Mouse (Mus musculus) heart, postnatal 0 days (tissue): ENCODE data around the gene Ssh2. TPM values are rescaled to one million over a fixed set of nuclear protein-coding genes. Genes with fewer than 3 reads are reported as not detected.
A peak's percentile ranks its signal among the peaks of the same experiment; 100 is the strongest.

Experiments
- ATAC-seq: fragments of 200-750 bp; cut with Nextera tagmentation; 2 replicates; pipeline ENCODE4 v1.8.0; 2017; ENCODE audit warnings: low read depth, moderate number of reproducible peaks, moderate library complexity; ENCODE audit not compliant: insufficient read depth
- DNase-seq: peaks from one replicate; pipeline ENCODE4 v3.0.0-alpha.2; 2016; ENCODE audit warnings: low spot score
- H3K27ac ChIP-seq: fragments of 300-500 bp; sonication (generic); 2 replicates; pipeline ENCODE4 v1.5.1; 2014; ENCODE audit warnings: low read depth, mild to moderate bottlenecking
- H3K27me3 ChIP-seq: fragments of 300-500 bp; sonication (generic); 2 replicates; pipeline ENCODE4 v1.6.1; 2014; ENCODE audit warnings: low read length, mixed read lengths; ENCODE audit not compliant: control insufficient read depth, insufficient read depth
- H3K36me3 ChIP-seq: fragments of 300-500 bp; sonication (generic); replicated peaks from 2 replicates; pipeline ENCODE4 v1.6.1; 2014; ENCODE audit warnings: low read length, mixed read lengths; ENCODE audit not compliant: control insufficient read depth, insufficient read depth
- H3K4me1 ChIP-seq: fragments of 300-500 bp; sonication (generic); 2 replicates; pipeline ENCODE4 v1.6.1; 2014; ENCODE audit warnings: antibody characterized with exemption; ENCODE audit not compliant: control insufficient read depth, insufficient read depth
- H3K4me2 ChIP-seq: fragments of 300-500 bp; sonication (generic); 2 replicates; pipeline ENCODE4 v1.6.1; 2014; ENCODE audit warnings: low read depth, mild to moderate bottlenecking, low read length, moderate library complexity
- H3K4me3 ChIP-seq: fragments of 300-500 bp; sonication (generic); 2 replicates; pipeline ENCODE4 v1.5.1; 2014; ENCODE audit warnings: low read depth, low read length
- H3K9ac ChIP-seq: fragments of 300-500 bp; sonication (generic); replicated peaks from 2 replicates; pipeline ENCODE4 v1.6.1; 2014; ENCODE audit warnings: low read depth, low read length, mixed read lengths
- H3K9me3 ChIP-seq: fragments of 300-500 bp; sonication (generic); replicated peaks from 2 replicates; pipeline ENCODE4 v1.6.1; 2016; ENCODE audit warnings: low read length; ENCODE audit not compliant: control insufficient read depth
- CTCF ChIP-seq: IDR thresholded peaks from 2 replicates; pipeline ENCODE4 v1.5.1; 2016; ENCODE audit warnings: antibody characterized with exemption, control low read depth, low read depth
- EP300 ChIP-seq: IDR thresholded peaks from 2 replicates; pipeline ENCODE4 v1.6.1; 2016; ENCODE audit warnings: antibody characterized with exemption, low read depth
- WGBS: fragments of 180-500 bp; shearing (Covaris S2); extraction: QIAGEN DNeasy Blood & Tissue Kit; methylation state at CpG from one replicate; pipeline ENCODE4 v1.1.7; 2014; 5-methylcytosine and 5-hydroxymethylcytosine counted together
- polyA plus RNA-seq: library from polyadenylated mRNA; unstranded; fragments of >200 nt; fragmentation: Nextera tagmentation; extraction: Ambion mirVana; gene quantifications from 2 replicates; pipeline ENCODE4 v1.2.1, GENCODE M21; 2015
- total RNA-seq: library from RNA; depleted of rRNA; stranded (reverse); fragments of >200 nt; gene quantifications from 2 replicates; pipeline ENCODE4 v1.2.3, GENCODE M21; 2014; ENCODE audit warnings: low replicate concordance

Ssh2 gene
- total and polyA plus RNA-seq, 2 experiments from 2014 or later: 21.0 to 60.6 TPM

GRCm38 (mm10) chr11:77501392-77501791 lies 285.3 kb downstream of the Ssh2 start:
- WGBS: 19% methylated on average over 5 of the region's 5 CpGs
- H3K9ac ChIP-seq: no peak overlapping the region
- peaks cover 21% of the 10 kb centered on the region for H3K4me1 ChIP-seq
- no peak overlapping the region for H3K4me3 ChIP-seq
- TF ChIP-seq CTCF (peak; percentile 86), EP300 (no peak)
- no peak overlapping the region for H3K4me2 ChIP-seq
- no peak overlapping the region for H3K27ac ChIP-seq
- DNase-seq (peak; percentile 63), ATAC-seq (peak; percentile 20; the same call in 1 of the 2 replicates)
- H3K36me3 ChIP-seq: peaks cover 65% of the 10 kb centered on the region
- no peaks in the 10 kb centered on the region for H3K27me3 ChIP-seq
- no peaks in the 10 kb centered on the region for H3K9me3 ChIP-seq

- no peak overlapping the region for H3K27ac ChIP-seq
- ATAC-seq: no peak
- H3K36me3 ChIP-seq: peaks cover 71% of the 10 kb centered on the region
- TF ChIP-seq EP300 (no peak), CTCF (no peak)
- H3K9ac ChIP-seq: no peak overlapping the region
- H3K9me3 ChIP-seq: no peaks in the 10 kb centered on the region
- H3K27me3 ChIP-seq: no peaks in the 10 kb centered on the region
- WGBS: 88% methylated on average over 4 of the region's 4 CpGs
- no peak overlapping the region for H3K4me2 ChIP-seq
- no peak for DNase-seq
- peaks cover 20% of the 10 kb centered on the region for H3K4me1 ChIP-seq
- H3K4me3 ChIP-seq: no peak overlapping the region
Observed at GRCm38 (mm10) chr11:77501971-77502370, 285.9 kb downstream of the Ssh2 start.

- no peak overlapping the region for H3K9ac ChIP-seq
- H3K27ac ChIP-seq: no peak overlapping the region
- TF ChIP-seq EP300 (no peak), CTCF (no peak)
- no peak overlapping the region for H3K4me2 ChIP-seq
- H3K9me3 ChIP-seq: no peaks in the 10 kb centered on the region
- 67% methylated on average over 6 of the region's 6 CpGs for WGBS
- ATAC-seq (no peak), DNase-seq (no peak)
- H3K27me3 ChIP-seq: no peaks in the 10 kb centered on the region
- H3K4me1 ChIP-seq: peaks cover 14% of the 10 kb centered on the region
- peaks cover 75% of the 10 kb centered on the region for H3K36me3 ChIP-seq
- H3K4me3 ChIP-seq: no peak overlapping the region
Observed at GRCm38 (mm10) chr11:77502481-77502880, 286.4 kb downstream of the Ssh2 start.

- ATAC-seq (0 out of 2 replicates have a peak, but pooled peaks have one; percentile 18), DNase-seq (no peak)
- Histone ChIP-seq H3K27ac (no peak overlapping the region), H3K27me3 (no peaks in the 10 kb centered on the region), H3K36me3 (peaks cover 75% of the 10 kb centered on the region), H3K9ac (no peak overlapping the region), H3K4me3 (no peak overlapping the region), H3K9me3 (no peaks in the 10 kb centered on the region), H3K4me2 (no peak overlapping the region), H3K4me1 (peaks cover 7% of the 10 kb centered on the region)
- WGBS: 59% methylated on average over 3 of the region's 3 CpGs
- TF ChIP-seq CTCF: no peak
- TF ChIP-seq EP300: no peak
Observed at GRCm38 (mm10) chr11:77503511-77503910, 287.4 kb downstream of the Ssh2 start.

GRCm38 (mm10) chr11:77504377-77504776 lies 288.3 kb downstream of the Ssh2 start:
- Histone ChIP-seq H3K27ac (no peak overlapping the region), H3K27me3 (no peaks in the 10 kb centered on the region), H3K9ac (no peak overlapping the region), H3K36me3 (peaks cover 70% of the 10 kb centered on the region), H3K4me3 (no peak overlapping the region), H3K9me3 (no peaks in the 10 kb centered on the region), H3K4me1 (0 out of 2 replicates have a peak, but pooled peaks cover 8% of the 10 kb centered on the region), H3K4me2 (no peak overlapping the region)
- ATAC-seq: no peak
- no peak for DNase-seq
- TF ChIP-seq EP300 (no peak), CTCF (no peak)
- WGBS: 94% methylated on average over 19 of the region's 19 CpGs
